Mouse (Mus musculus) olfactory bulb, adult 2 months (tissue): ENCODE measurements around the gene Defb23.

Source experiments
- CTCF ChIP-seq: fragments of 200-500 bp; IDR thresholded peaks from 2 replicates; pipeline ENCODE4 v1.5.1; 2012; ENCODE audit warnings: low read depth, mild to moderate bottlenecking, low read length, moderate library complexity; ENCODE audit not compliant: insufficient read depth
- POLR2A ChIP-seq: fragments of 200-500 bp; IDR thresholded peaks from 2 replicates; pipeline ENCODE4 v1.6.1; 2012; ENCODE audit warnings: mild to moderate bottlenecking, low read depth, low read length, moderate library complexity; ENCODE audit not compliant: insufficient read depth

- TF ChIP-seq POLR2A: no peak
- no peak for TF ChIP-seq CTCF
These were observed 35.9 kb upstream of the Defb23 start for GRCm38 (mm10) chr2:152500204-152500862.
